Mouse (Mus musculus) C2C12 (cell line): ENCODE data around the gene Cops4.

Experiments
- CEBPB ChIP-seq: IDR thresholded peaks from one replicate; pipeline ENCODE4 v1.6.1; 2011; ENCODE audit warnings: low read depth, mild to moderate bottlenecking, control low read depth, moderate library complexity
- CTCF ChIP-seq: IDR thresholded peaks from one replicate; pipeline ENCODE4 v1.5.1; 2011; ENCODE audit not compliant: control insufficient read depth, insufficient read depth, insufficient read length
- MAX ChIP-seq: IDR thresholded peaks from one replicate; pipeline ENCODE4 v1.6.1; 2011; ENCODE audit warnings: mild to moderate bottlenecking, control low read depth
- MYOD1 ChIP-seq: IDR thresholded peaks from one replicate; pipeline ENCODE4 v1.6.1; 2011; ENCODE audit warnings: low read depth; ENCODE audit not compliant: control insufficient read depth, insufficient read length
- MYOG ChIP-seq: IDR thresholded peaks from one replicate; pipeline ENCODE4 v1.6.1; 2011; ENCODE audit not compliant: control insufficient read depth, insufficient read length; ENCODE audit errors: extremely low read depth
- USF1 ChIP-seq: IDR thresholded peaks from one replicate; pipeline ENCODE4 v1.6.1; 2011; ENCODE audit warnings: low read depth, mild to moderate bottlenecking, control low read depth, moderate library complexity

GRCm38 (mm10) chr5:100566798-100567197 lies 48.7 kb downstream of the Cops4 start:
- TF ChIP-seq CTCF = no peak
- TF ChIP-seq MAX = no peak
- TF ChIP-seq MYOD1 = no peak
- TF ChIP-seq USF1 = no peak
- no peak for TF ChIP-seq MYOG
- TF ChIP-seq CEBPB = no peak
